Mouse (Mus musculus): Measurements from ENCODE around the gene Tmem63a. TPM values are rescaled to one million over a fixed set of nuclear protein-coding genes. Genes with fewer than 3 reads are reported as not detected.

Gene Tmem63a
- polyA plus RNA-seq, 1 experiment = 23.4 TPM

DNA sequence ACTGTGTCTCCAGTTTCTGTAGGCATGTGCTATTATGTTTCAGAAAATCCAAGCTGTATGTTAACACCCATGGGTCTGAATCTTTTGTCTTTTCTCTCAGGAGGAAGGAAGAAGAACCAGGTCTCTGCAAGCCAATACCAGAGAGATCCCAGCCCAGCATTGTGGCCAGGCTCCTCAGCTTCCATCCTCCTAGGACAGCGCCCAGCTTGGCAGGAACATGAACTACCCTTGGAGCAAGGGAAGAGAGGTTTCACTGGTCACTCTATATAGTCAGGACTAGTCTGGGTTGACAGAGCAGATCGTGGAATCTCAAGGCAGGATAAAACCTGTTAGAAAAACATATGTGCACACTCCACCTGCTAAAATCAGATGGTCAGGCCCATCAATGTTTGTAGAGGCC, 61.6 kb downstream of the Tmem63a start:
- TF ChIP-seq CTCF (IDR thresholded peaks at IDR 0.05; ENCODE audit: low read depth, low read length) = no peak
- TF ChIP-seq POLR2A (IDR thresholded peaks at IDR 0.05; ENCODE audit: borderline replicate concordance, low read depth, low read length) = no peak
- H3K27ac ChIP-seq (ENCODE audit: insufficient read depth, low read depth, low read length) = no peak overlapping the region

DNA sequence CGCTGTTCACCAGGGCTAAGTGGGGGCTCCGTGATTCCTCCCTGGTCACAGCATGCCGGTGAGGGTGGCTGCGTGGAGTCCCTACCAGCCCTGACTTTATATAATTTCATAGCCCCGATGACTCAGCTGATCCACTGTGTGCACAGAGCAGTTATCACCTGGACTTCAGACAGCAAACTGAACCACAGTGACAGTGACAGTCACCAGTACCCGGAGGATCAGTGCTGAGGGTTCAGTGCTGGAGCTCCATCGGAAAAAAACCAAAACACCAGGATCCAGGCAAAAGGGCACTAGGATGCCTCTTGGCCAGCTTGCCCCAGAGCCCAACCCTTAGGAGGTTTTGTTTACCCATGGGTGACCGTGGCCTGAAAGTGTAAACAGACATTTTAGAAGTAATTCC, 63.2 kb downstream of the Tmem63a start:
- Histone ChIP-seq H3K4me3 (ENCODE audit: insufficient read depth, low read length) (no peak overlapping the region), H3K27ac (ENCODE audit: insufficient read depth, low read depth, low read length) (no peak overlapping the region), H3K4me1 (ENCODE audit: control insufficient read depth, insufficient read depth, low read length) (peaks cover 14% of the 10 kb centered on the region)
- TF ChIP-seq CTCF (IDR thresholded peaks at IDR 0.05; ENCODE audit: low read depth, low read length) = no peak
- no peak for TF ChIP-seq POLR2A (IDR thresholded peaks at IDR 0.05; ENCODE audit: borderline replicate concordance, low read depth, low read length)

More for the DNA sequence above, 61.6 kb downstream of the Tmem63a start:
- Histone ChIP-seq H3K4me3 (ENCODE audit: insufficient read depth, low read length) (no peak overlapping the region), H3K4me1 (ENCODE audit: control insufficient read depth, insufficient read depth, low read length) (peaks cover 4% of the 10 kb centered on the region)

DNA sequence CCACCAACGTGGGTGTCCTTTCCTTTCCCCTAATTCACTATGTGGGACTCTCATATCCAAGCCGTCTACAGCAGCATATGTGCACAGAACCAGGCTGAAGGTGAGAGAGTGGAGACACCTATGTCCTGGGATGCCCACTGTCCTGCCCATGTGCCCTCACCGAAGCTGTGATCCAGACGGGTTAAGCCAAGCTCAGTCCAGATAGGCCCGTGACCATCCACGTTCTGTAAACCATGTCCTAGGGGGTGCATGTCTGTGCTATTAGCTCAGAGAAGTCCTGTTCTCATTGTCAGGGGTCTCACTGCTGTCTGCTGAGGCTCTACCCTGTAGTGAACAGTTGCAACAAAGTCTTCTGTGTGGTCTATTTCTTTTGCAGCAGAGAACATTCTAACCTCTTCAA, 65.7 kb downstream of the Tmem63a start:
- no peak overlapping the region for H3K4me3 ChIP-seq (ENCODE audit: insufficient read depth, low read length)
- peaks cover 24% of the 10 kb centered on the region for H3K4me1 ChIP-seq (ENCODE audit: control insufficient read depth, insufficient read depth, low read length)
- no peak overlapping the region for H3K27ac ChIP-seq (ENCODE audit: insufficient read depth, low read depth, low read length)
- TF ChIP-seq CTCF (IDR thresholded peaks at IDR 0.05; ENCODE audit: low read depth, low read length) (no peak), POLR2A (IDR thresholded peaks at IDR 0.05; ENCODE audit: borderline replicate concordance, low read depth, low read length) (no peak)

DNA sequence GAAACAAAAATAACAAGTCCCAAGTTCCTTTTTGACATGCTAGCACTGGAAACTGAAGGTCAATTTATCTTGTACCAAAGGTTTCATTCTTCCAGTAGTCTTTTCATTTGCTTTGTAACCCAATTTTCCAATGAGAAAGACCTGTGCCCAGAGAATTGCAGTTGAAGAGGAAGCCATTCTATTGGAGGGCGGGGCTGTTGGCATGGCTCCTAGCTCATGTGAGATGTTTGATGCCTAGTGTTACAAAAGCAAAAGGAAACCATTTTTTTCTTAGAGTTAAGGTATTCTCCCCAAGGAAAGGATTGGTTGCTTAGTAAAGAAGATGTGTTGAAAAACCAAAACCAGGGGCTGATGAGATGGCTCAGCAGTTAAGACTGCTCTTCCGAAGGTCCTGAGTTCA, 66.1 kb downstream of the Tmem63a start:
- peaks cover 28% of the 10 kb centered on the region for H3K4me1 ChIP-seq (ENCODE audit: control insufficient read depth, insufficient read depth, low read length)
- TF ChIP-seq CTCF (IDR thresholded peaks at IDR 0.05; ENCODE audit: low read depth, low read length) (no peak), POLR2A (IDR thresholded peaks at IDR 0.05; ENCODE audit: borderline replicate concordance, low read depth, low read length) (no peak)
- no peak overlapping the region for H3K27ac ChIP-seq (ENCODE audit: insufficient read depth, low read depth, low read length)
- H3K4me3 ChIP-seq (ENCODE audit: insufficient read depth, low read length) = no peak overlapping the region

DNA sequence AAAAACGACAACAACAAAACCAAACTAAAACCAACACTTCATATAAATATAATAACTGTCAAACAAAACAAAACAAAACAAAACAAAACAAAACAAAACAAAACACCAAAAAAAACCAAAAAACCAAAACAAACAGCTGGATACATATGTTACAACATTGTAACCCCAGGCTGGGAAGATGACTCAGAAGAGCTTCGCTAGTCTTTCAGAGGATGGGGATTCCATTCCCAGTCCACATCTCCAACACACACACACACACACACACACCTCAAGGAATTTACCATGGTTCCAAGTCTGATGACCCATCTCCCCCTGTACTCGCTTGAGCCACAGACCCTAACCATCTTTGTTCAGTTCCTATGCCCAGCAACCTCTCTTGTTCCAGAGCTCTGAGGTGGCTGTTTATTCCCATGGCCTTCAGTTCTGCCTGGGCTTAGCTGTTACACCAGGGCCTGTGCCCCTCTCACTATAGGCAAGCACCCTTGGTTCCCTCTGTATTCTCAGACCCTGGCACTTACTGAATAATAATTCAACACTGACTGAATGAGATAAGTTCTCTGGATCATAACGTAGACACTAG, 67.0 kb downstream of the Tmem63a start:
- H3K4me3 ChIP-seq (ENCODE audit: insufficient read depth, low read length) = no peak overlapping the region
- H3K27ac ChIP-seq (ENCODE audit: insufficient read depth, low read depth, low read length) = no peak overlapping the region
- TF ChIP-seq POLR2A (IDR thresholded peaks at IDR 0.05; ENCODE audit: borderline replicate concordance, low read depth, low read length) (no peak), CTCF (IDR thresholded peaks at IDR 0.05; ENCODE audit: low read depth, low read length) (no peak)
- peaks cover 37% of the 10 kb centered on the region for H3K4me1 ChIP-seq (ENCODE audit: control insufficient read depth, insufficient read depth, low read length)

DNA sequence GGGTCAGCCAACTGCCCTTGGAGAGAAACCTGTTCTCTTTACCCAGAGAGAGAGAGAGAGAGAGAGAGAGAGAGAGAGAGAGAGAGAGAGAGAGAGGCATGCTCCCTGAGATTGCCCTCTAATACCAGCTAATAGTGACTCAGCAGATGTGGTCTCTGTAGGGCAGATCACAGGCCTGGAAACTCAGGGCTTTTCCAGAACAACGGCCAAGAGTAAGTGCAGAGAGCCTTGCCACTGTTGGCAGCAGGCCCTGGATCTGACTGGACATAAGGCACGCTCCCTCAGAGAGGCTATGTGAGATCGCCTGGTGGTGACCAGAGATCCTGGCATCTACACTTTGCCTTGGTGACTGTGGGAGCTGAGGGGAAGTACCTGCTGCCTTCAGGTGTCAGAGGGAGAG, 67.6 kb downstream of the Tmem63a start:
- peaks cover 43% of the 10 kb centered on the region for H3K4me1 ChIP-seq (ENCODE audit: control insufficient read depth, insufficient read depth, low read length)
- H3K4me3 ChIP-seq (ENCODE audit: insufficient read depth, low read length) = no peak overlapping the region
- TF ChIP-seq POLR2A (IDR thresholded peaks at IDR 0.05; ENCODE audit: borderline replicate concordance, low read depth, low read length) = no peak
- no peak for TF ChIP-seq CTCF (IDR thresholded peaks at IDR 0.05; ENCODE audit: low read depth, low read length)
- H3K27ac ChIP-seq (ENCODE audit: insufficient read depth, low read depth, low read length) = peak overlapping the region; percentile 5; the same call in 1 of the 2 replicates

DNA sequence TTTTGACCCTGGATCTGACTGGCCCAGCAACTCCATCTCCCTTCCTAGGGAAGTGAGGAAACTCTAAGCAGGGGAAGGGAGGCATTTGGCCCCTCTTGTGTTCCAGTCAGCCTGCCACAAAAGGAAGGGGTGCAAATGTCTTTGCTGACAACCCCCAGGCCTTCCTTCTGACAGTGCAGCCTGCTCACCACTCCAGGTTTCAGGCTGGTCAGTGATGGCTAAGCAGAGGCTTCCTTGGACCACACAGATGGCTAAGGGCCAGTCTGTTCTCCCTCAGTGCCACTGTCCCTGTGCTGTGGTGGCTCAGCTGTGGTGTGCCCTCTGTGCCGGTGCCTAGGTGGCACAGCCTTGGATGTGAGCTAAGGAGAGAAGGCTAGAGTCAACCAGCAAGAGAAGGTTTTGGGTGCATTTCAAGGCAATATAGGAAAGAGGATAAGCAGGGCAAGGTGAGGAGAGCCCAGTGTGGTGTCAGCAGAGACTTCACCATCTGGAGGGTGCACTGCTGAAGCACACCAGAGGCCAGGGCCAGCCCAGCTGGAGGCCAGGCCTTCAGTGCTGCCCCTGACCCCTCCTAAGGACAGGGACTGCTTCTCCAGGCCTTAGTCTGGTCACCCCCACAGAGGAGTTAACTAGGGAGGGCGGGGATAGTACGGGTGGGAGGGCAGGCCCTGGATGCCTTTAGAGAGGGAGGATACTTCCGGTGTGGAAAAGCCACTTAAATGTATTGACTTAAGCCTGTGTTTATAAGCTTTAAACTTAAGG, 68.2 kb downstream of the Tmem63a start:
- Histone ChIP-seq H3K4me3 (ENCODE audit: insufficient read depth, low read length) (no peak overlapping the region), H3K27ac (ENCODE audit: insufficient read depth, low read depth, low read length) (peak overlapping the region; percentile 5; the same call in 1 of the 2 replicates), H3K4me1 (ENCODE audit: control insufficient read depth, insufficient read depth, low read length) (peaks cover 49% of the 10 kb centered on the region)
- TF ChIP-seq POLR2A (IDR thresholded peaks at IDR 0.05; ENCODE audit: borderline replicate concordance, low read depth, low read length) (no peak), CTCF (IDR thresholded peaks at IDR 0.05; ENCODE audit: low read depth, low read length) (no peak)

DNA sequence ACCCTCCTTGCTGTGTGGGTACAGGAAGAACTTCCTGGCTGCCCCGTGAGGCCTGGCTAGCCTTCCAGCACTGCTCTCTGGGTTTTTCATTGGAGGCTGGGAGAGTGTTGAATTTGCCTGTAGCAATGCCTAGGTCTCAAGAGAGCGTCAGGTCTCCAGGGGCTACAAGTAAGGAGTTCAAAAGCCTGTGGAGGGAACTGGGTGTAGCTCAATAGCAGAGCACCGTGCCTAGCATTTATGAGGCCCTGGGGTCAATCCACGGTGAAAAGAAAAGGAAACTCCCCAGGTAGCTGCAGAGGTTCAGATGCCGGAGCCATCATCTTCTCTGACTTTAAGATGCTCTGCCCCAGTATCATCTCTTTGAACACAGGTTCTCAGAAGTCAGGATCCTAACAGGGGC, 69.5 kb downstream of the Tmem63a start:
- H3K27ac ChIP-seq (ENCODE audit: insufficient read depth, low read depth, low read length) = no peak overlapping the region
- no peak overlapping the region for H3K4me3 ChIP-seq (ENCODE audit: insufficient read depth, low read length)
- TF ChIP-seq POLR2A (IDR thresholded peaks at IDR 0.05; ENCODE audit: borderline replicate concordance, low read depth, low read length) = no peak
- TF ChIP-seq CTCF (IDR thresholded peaks at IDR 0.05; ENCODE audit: low read depth, low read length) = no peak
- peaks cover 56% of the 10 kb centered on the region for H3K4me1 ChIP-seq (ENCODE audit: control insufficient read depth, insufficient read depth, low read length)

DNA sequence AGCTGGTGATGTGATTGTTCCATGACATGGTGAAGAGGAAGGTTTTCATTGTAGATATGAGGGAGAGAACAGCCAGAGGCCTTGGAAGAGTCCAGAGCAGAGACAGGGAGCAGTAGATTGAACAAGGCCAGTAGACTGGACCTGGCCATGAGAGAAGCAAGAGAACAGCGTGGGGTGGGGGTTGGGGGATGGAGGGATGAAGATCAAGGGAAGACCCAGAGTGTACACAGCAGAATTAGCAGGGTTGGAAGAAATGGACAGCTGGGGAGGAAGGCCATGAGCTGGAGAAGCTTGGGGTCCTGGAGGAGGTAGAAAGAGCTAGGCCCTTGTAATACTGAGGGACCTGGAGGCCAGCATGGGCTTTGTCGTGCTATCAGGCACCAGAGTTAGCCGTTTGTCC, 70.3 kb downstream of the Tmem63a start:
- Histone ChIP-seq H3K4me3 (ENCODE audit: insufficient read depth, low read length) (no peak overlapping the region), H3K27ac (ENCODE audit: insufficient read depth, low read depth, low read length) (no peak overlapping the region), H3K4me1 (ENCODE audit: control insufficient read depth, insufficient read depth, low read length) (peaks cover 56% of the 10 kb centered on the region)
- no peak for TF ChIP-seq CTCF (IDR thresholded peaks at IDR 0.05; ENCODE audit: low read depth, low read length)
- TF ChIP-seq POLR2A (IDR thresholded peaks at IDR 0.05; ENCODE audit: borderline replicate concordance, low read depth, low read length) = no peak

DNA sequence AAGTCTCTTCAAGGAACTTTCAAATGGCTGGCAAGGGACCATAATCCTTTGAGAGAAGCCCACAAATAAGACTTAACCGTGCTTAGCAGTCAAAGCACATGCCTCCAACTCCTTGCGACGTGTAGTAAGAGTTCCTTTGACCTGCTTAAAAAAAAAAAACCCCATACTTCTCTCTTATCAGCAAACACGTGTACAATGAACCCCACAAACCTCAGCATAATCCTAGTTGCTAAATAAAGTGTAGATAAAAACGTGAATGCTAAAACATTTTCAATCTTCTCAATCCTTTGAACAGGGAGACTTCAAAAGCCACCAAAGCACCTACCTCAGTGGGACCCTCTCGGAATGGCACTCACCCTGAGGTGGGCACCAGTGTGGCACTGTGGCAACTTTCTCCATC, 71.3 kb downstream of the Tmem63a start:
- Histone ChIP-seq H3K27ac (ENCODE audit: insufficient read depth, low read depth, low read length) (no peak overlapping the region), H3K4me1 (ENCODE audit: control insufficient read depth, insufficient read depth, low read length) (peaks cover 54% of the 10 kb centered on the region), H3K4me3 (ENCODE audit: insufficient read depth, low read length) (no peak overlapping the region)
- TF ChIP-seq POLR2A (IDR thresholded peaks at IDR 0.05; ENCODE audit: borderline replicate concordance, low read depth, low read length) = no peak
- TF ChIP-seq CTCF (IDR thresholded peaks at IDR 0.05; ENCODE audit: low read depth, low read length) = no peak

Measured in bone marrow macrophage, adult 2 months (primary cell).